Mouse (Mus musculus) fibroblast of lung, adult 2 months (primary cell): Measurements from ENCODE around the gene Cd300lf.

Experiments used
- DNase-seq: peaks from one replicate; pipeline ENCODE4 v3.0.0-alpha.2; 2011; ENCODE audit warnings: low read depth

Gene Cd300lf

GRCm38 (mm10) chr11:115104769-115105563, 28.8 kb downstream of the Cd300lf start:
- no peak for DNase-seq

GRCm38 (mm10) chr11:115103470-115104413, 30.1 kb downstream of the Cd300lf start:
- no peak for DNase-seq

- DNase-seq, result no peak
Measured at GRCm38 (mm10) chr11:115102116-115102515, 31.7 kb downstream of the Cd300lf start.

DNA sequence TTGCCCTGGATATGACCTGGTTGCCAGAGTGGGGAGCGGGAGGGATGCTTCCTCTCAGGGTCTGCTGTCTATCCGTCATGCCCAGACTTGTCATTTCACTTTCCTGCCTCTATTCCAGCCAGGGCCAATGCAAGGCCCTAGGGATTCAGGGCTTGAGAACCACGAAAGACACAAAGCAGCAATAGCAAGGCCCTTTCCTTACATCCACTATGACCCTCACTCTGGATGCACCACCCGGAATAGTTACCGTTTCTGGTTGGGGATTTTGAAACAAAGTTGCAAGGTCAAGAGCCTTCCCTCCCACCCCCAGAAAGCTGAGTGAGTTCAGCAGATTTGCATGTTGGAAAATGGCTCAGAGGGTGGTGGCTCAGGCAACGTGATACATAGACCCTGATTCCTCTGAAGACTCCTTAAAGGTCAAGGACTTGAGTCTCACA, 32.2 kb downstream of the Cd300lf start:
- DNase-seq, result no peak

DNA sequence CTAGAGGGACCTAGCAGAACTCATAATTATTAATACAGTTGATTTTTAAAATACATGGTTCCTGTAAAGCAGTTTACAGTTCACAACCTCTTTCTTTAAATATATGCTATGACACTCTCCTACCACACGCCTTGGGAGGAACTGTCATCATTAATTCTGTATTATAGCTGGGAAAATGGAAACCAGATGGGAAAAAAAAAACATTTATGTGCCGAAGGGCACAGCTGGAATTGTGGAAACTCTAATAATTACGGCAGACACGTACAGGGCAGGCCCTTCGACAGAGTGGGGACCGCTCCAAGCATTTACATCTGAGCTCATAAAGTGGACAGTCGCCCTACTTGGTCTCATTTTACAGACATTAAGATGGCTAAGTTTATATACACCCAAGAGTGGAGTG, 33.1 kb downstream of the Cd300lf start:
- DNase-seq, result no peak

DNA sequence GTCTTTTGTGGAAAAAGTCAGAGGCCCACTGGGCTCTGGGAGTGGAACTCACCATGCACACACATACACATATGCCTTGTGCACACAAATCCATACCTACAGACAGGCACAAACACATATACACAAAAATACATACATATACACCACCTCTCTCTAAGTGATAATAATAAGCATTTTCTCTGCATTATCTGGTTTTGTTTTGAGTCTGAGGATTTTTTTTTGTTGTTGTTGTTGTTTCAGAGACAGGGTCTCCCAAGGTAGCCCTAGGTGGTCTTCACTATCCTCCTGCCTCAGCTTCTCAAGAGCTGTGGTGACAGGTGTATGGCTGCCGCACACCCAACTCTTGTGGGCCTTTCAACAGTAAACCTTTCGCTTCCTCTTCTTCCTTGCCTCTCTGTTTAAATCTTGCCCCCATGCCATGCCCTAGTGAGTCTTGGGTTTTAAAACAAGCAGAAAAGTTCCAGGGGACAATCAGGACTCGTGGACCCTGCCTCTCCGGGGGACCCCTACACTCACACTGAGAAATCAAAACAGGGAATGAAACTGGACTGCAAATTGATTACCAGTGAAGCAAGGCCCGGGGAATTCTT, 33.7 kb downstream of the Cd300lf start:
- no peak for DNase-seq

DNA sequence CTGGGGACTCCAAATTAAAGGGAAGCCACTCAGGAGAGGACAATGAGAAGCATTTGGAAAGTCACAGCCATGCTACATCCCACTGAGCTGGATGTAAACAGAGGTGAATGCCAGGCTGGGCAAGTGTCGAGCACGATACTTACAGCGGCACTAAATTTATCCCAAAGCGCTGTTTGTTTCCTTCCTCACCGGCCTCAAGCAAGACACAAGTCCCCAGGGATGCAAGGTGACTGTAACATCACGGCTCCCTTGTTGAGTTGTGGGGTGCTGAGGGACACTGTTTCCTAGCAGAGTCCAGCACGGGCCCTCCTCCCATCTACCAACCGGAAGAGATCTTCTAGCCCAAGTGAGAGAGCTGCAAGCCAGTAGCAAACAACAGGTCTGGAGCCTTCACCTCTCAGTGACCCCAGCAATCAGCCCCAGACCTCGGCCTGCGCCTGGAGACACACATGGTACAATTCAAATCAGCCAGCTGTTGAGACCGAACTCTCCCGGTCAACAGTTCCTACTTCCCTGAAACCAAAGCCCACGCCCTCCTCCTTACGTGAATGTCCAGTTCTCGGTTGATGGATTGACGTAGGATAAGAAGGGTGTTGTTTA, 34.5 kb downstream of the Cd300lf start:
- DNase-seq, result no peak

GRCm38 (mm10) chr11:115098203-115098932, 35.4 kb downstream of the Cd300lf start:
- no peak for DNase-seq

DNA sequence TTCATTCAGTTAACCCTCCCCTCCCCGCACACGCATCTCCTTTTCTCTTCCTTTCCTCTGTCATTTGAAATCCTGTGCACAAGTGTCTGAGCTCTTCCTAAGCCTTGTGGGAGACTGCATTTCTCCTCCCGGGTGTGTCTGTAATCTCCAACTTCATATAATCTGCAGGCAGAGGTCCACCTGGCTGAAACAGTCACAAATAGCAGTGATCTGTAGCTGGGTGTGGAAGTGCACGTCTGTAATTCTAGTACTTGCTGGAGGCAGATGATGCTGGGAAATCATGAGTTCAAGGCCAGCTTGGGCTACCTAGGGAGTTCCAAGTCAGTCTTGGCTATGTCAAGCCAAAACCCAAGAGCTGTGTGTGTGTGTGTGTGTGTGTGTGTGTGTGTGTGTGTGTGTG, 41.7 kb downstream of the Cd300lf start:
- no peak for DNase-seq

DNA sequence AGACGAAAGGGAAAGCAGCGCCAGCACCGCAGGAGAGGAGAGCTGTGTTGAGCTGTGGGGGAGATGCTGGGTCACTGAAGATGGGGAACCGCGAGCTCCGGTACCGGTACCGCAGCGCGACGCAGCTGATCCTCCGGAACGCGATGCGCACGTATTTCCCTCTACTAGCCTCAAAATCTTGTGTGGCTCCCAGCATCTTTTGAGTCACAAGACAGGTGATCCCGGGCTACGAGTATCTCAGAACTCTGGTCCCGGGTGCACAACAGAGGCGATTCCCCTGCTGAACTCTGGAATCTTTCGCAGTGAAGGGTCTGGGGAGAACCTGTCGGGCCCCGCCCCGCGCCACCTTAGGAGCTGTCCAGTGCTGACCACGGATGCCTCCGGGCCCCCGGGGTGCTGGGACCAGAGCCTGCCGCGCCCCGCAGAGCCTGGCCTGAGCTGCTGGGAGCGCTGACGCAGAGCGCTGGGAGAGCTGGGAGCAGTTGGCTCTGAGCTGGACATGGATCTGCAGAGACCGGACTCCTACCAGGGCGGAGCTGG, 42.4 kb downstream of the Cd300lf start, which contains the start of gene Rab37:
TSS of gene Rab37 (plus strand) at position 70 of the 540 bp plus-strand sequence.
- DNase-seq, result no peak

- DNase-seq, result no peak
Measured at GRCm38 (mm10) chr11:115089853-115090252, 43.9 kb downstream of the Cd300lf start.

- no peak for DNase-seq
Measured at GRCm38 (mm10) chr11:115086213-115086612, 47.6 kb downstream of the Cd300lf start.

DNA sequence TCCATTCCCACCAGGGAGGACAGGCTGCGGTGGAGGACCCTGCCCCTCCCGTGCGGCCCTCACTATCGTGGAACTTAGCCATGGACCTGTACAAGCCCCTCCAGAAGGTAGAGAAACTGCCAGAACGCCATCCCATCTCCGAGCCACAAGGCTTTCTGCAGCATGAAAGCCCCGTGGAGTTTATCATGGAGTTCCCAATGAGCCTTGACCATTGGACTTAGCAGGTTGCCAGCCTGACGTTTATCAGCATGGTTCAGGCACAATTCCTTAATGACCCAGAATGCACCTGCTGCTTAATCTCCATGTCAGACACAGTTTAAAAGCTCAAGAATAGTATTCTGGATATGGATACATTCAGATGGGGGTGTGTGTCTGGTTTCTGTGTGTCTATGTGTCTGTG, 48.7 kb downstream of the Cd300lf start:
- no peak for DNase-seq

DNA sequence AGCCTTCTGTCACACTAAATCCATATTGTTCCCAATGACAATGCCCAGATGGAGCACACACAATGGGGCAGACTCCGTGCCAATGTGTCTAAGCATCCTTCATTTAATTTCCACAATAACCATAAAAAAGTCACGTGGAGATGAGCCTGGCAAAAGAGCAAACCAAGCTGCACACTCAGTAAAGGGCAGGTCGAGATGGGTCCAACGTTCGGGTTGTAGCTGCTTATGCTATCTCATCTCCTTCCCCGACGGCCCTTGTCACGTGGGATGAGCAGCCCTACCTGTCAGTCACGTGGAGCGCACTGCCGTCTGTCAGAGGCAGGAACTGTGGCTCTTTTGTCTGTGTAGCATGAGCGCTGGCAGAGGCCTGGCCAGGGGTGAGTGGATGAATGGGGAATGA, 49.2 kb downstream of the Cd300lf start:
- no peak for DNase-seq

DNA sequence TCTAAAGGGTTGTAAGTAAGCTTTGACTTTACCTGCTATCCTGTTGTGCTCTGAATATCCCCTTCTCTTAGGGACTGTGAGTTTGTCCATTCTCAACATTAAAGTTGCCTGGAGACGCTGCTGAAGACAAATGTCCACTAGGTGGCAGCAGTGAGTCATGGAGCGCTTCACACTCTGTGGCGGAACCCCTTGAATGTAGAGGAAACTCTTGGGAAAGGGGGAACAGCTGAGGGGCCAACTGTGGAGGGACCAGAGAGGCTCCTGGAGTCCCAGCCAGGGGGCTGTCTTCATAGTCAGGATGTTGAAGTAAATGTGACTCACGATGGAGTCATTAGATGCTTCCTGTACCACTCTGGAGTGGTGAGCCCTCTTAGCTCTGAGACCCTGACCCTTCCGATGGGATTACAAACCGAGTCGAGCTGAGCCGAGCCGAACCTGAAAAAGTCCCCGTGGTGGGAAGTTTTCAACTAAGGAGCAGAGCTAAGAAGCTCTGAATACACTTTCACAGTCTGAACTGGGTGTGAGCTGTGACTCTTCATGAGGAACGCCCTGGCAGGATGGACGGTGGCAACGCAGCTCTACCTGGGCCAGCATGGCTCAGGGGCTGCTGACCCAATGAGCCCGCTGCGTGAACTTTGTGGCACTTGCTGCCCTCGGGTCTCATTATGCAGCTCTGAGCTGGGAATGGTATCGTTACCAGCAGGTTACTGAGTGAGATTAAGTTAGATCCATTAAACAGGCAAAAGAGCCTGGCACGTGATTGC, 50.2 kb downstream of the Cd300lf start:
- peak; percentile 5 for DNase-seq

GRCm38 (mm10) chr11:115082196-115082595, 51.6 kb downstream of the Cd300lf start:
- no peak for DNase-seq

DNA sequence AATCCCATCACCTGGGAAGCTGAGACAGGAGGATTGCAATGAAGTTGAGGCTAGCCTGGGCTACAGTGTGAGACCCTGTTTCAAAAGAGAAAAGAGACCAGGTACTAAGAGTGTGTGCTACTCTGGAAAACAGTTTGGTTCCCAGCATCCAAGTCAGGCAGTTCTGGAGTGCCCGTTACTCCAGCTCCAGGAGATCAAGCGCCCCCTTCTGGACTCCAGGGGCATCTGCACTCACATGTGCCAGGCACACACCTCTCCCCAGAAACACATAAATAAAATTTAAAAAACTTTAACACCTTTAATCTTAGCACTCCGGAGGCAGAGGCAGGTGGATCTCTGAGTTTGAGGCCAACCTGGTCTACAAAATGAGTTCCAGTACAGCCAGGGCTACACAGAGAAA, 52.4 kb downstream of the Cd300lf start:
- DNase-seq, result no peak

GRCm38 (mm10) chr11:115080886-115081285, 52.9 kb downstream of the Cd300lf start:
- DNase-seq, result peak; percentile 27

GRCm38 (mm10) chr11:115078680-115079079, 55.1 kb downstream of the Cd300lf start:
- no peak for DNase-seq

DNA sequence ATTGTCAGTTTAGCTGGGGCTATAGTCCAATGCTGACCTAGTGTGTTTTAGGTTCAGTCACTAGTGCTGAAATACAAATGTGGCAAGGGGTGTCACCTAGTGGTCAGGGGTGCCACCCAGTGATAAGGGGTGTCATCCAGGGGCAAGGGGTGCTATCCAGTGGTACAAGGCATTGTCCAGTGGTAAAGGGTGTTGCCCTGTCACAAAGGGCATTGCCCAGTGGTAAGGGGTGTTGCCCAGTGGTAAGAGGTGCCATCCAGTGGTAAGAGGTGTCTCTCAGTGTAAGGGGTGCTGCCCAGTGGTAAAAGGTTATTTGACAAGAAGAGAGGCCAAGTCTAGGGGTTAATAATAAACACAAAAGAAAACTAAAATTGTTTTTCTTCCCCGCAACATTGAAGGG, 56.4 kb downstream of the Cd300lf start:
- DNase-seq, result no peak
